Mouse (Mus musculus): ENCODE measurements around the gene Gpr1. TPM values are rescaled to one million over a fixed set of nuclear protein-coding genes. Genes with fewer than 3 reads are reported as not detected.

The Gpr1 gene
- total and polyA plus RNA-seq, 3 experiments = not detected

DNA sequence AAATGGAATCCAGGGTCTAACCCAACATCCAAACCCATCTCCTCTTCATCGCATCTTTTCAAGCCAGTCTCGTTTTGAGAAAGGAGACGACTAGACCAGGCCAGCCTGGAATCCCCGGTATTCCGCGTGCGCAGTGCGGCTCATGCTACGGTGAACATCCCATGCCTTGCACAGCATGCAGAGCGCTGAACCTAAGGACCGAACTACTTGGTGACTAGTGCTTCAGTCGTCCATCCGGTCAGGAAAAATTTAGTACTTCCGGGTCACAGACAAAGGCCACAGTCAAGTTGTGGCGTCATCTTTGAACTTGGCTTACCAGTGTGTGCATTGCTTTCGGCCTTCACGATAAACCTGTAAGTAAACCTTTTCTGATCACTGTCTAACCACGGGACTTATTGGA is 14.0 kb downstream of the Gpr1 start:
- H3K4me2 ChIP-seq (ENCODE audit: insufficient read depth, low read depth, poor library complexity, severe bottlenecking) = no peak overlapping the region
- no peak overlapping the region for H3K4me3 ChIP-seq (replicated peaks in 1 of 3; ENCODE audit: low read depth in 2 of 3, low read length in 2 of 3, poor library complexity in 1 of 3)
- dilution Hi-C loops (cut with MboI; ENCODE audit: extremely low pct_ligation_motif_present, extremely low pct_unique_long_range_greater_than_20kb, low sequenced_read_pairs) (no loop called here), in situ Hi-C loops (cut with MboI; ENCODE audit: low pct_ligation_motif_present, low pct_unique_long_range_greater_than_20kb, low sequenced_read_pairs) (no loop called here)
- no peak for DNase-seq (ENCODE audit: extremely low read depth)
- no peaks in the 10 kb centered on the region for H3K9me3 ChIP-seq (replicated peaks; ENCODE audit: low read length)
- no peak for TF ChIP-seq JUND (conservative IDR thresholded peaks at IDR 0.05; ENCODE audit: low read depth, low read length)
- peaks cover 8 to 20% of the 10 kb centered on the region in 2 experiments; a peak in 3 of 4 replicates for H3K4me1 ChIP-seq (ENCODE audit: control insufficient read depth in 1 of 2, insufficient read depth in 2 of 2)
- H3K79me2 ChIP-seq (replicated peaks; ENCODE audit: control insufficient read depth, extremely low read depth, insufficient read depth, poor library complexity, severe bottlenecking) = no peaks in the 10 kb centered on the region
- H3K9ac ChIP-seq (ENCODE audit: insufficient read depth, low read depth) = no peak overlapping the region
- H3K36me3 ChIP-seq (replicated peaks in 1 of 2; ENCODE audit: control insufficient read depth in 1 of 2, insufficient read depth in 1 of 2, low read length in 1 of 2) = no peaks in the 10 kb centered on the region
- no peaks in the 10 kb centered on the region for H3K27me3 ChIP-seq (replicated peaks)
- no peak overlapping the region for H3K27ac ChIP-seq (ENCODE audit: insufficient read depth, low read depth)

DNA sequence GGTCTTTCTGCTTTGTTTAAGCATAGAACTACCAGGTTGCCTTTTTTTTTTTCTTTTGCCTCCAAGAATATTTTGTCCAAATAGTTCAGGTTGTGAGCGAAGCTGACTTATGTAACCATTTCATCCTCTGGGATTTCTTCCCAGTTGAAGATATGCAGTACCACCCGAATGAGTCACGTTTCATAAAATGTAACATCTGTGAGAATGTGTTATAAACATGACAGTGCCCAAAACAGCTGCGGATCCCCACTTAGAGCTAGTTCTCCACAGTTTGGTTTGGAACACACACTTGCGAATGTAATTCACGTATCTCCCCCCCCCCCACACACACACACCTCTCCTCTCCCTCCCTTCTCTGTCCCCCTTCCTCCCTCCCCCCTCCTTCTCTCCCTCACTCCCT is 15.0 kb downstream of the Gpr1 start:
- H3K9ac ChIP-seq (ENCODE audit: insufficient read depth, low read depth) = no peak overlapping the region

DNA sequence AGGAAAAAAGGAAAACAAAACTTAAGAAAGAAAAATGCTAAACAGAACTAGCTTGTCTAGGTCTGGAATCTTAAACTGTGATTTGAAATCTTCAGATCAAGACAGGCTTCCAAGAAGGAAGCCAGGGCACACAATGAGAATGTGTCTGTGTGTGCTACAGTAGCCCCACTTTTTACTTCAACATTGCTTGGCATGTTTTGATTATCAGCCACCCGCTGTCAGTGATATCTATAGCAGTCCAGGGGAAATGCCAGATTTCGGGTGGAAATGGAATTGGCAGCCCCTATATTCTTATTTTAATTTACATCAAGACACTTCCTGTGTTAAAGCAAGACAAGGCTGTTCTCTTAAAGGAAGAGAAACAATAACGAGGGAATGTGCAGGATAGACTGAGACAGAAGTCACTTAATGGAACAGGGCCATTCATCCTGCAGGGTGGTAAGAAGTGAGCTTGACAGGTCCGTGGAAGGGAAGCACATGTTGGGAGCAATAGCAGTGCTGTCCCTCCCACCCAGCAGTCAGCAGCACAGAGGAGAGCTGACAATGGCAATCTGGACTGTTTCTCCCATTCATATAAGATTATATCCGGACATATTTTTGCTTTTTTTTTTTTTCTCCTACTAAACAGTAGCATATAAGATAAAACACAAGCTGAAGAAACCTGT is 18.4 kb downstream of the Gpr1 start:
- H3K27ac ChIP-seq (ENCODE audit: insufficient read depth, low read depth) = no peak overlapping the region
- DNase-seq (ENCODE audit: extremely low read depth) = no peak
- dilution Hi-C loops (cut with MboI; ENCODE audit: extremely low pct_ligation_motif_present, extremely low pct_unique_long_range_greater_than_20kb, low sequenced_read_pairs) (no loop called here), in situ Hi-C loops (cut with MboI; ENCODE audit: low pct_ligation_motif_present, low pct_unique_long_range_greater_than_20kb, low sequenced_read_pairs) (no loop called here)
- H3K4me3 ChIP-seq (replicated peaks in 1 of 3; ENCODE audit: low read depth in 2 of 3, low read length in 2 of 3, poor library complexity in 1 of 3) = no peak overlapping the region
- no peaks in the 10 kb centered on the region for H3K27me3 ChIP-seq (replicated peaks)
- TF ChIP-seq USF1 (IDR thresholded peaks at IDR 0.05; ENCODE audit: low read depth, low read length) (no peak), CHD1 (IDR thresholded peaks at IDR 0.05; ENCODE audit: low read depth, low read length) (no peak), ZC3H11A (IDR thresholded peaks at IDR 0.05; ENCODE audit: low read depth, low read length) (no peak), TCF12 (IDR thresholded peaks at IDR 0.05; ENCODE audit: low read depth, low read length) (no peak), JUN (IDR thresholded peaks at IDR 0.05; ENCODE audit: insufficient read depth, low read depth, low read length) (no peak), MAX (IDR thresholded peaks at IDR 0.05; ENCODE audit: low read length) (no peak), HCFC1 (IDR thresholded peaks at IDR 0.05; ENCODE audit: low read depth, low read length) (no peak), UBTF (IDR thresholded peaks at IDR 0.05; ENCODE audit: low read depth, low read length) (no peak)
- H3K79me2 ChIP-seq (replicated peaks; ENCODE audit: control insufficient read depth, extremely low read depth, insufficient read depth, poor library complexity, severe bottlenecking) = no peaks in the 10 kb centered on the region
- no peak overlapping the region for H3K9ac ChIP-seq (ENCODE audit: insufficient read depth, low read depth)
- H3K36me3 ChIP-seq (replicated peaks in 1 of 2; ENCODE audit: control insufficient read depth in 1 of 2, insufficient read depth in 1 of 2, low read length in 1 of 2) = no peaks in the 10 kb centered on the region
- H3K9me3 ChIP-seq (replicated peaks; ENCODE audit: low read length) = no peaks in the 10 kb centered on the region
- no peak overlapping the region for H3K4me2 ChIP-seq (ENCODE audit: insufficient read depth, low read depth, poor library complexity, severe bottlenecking)
- H3K4me1 ChIP-seq (ENCODE audit: control insufficient read depth in 1 of 2, insufficient read depth in 2 of 2) = no peaks in the 10 kb centered on the region

More for the DNA sequence above, 15.0 kb downstream of the Gpr1 start:
- TF ChIP-seq EP300 (IDR thresholded peaks at IDR 0.05; ENCODE audit: low read length) (no peak), MAFK (IDR thresholded peaks at IDR 0.05; ENCODE audit: insufficient replicate concordance, low read length) (no peak), UBTF (IDR thresholded peaks at IDR 0.05; ENCODE audit: low read depth, low read length) (no peak)
- no peaks in the 10 kb centered on the region for H3K79me2 ChIP-seq (replicated peaks; ENCODE audit: control insufficient read depth, extremely low read depth, insufficient read depth, poor library complexity, severe bottlenecking)
- peaks cover 6 to 13% of the 10 kb centered on the region in 2 experiments; a peak in 2 of 4 replicates for H3K4me1 ChIP-seq (ENCODE audit: control insufficient read depth in 1 of 2, insufficient read depth in 2 of 2)
- no peak overlapping the region for H3K4me2 ChIP-seq (ENCODE audit: insufficient read depth, low read depth, poor library complexity, severe bottlenecking)
- no peaks in the 10 kb centered on the region for H3K27me3 ChIP-seq (replicated peaks)
- no peaks in the 10 kb centered on the region for H3K36me3 ChIP-seq (replicated peaks in 1 of 2; ENCODE audit: control insufficient read depth in 1 of 2, insufficient read depth in 1 of 2, low read length in 1 of 2)
- dilution Hi-C loops (cut with MboI; ENCODE audit: extremely low pct_ligation_motif_present, extremely low pct_unique_long_range_greater_than_20kb, low sequenced_read_pairs) = no loop called here
- H3K27ac ChIP-seq (ENCODE audit: insufficient read depth, low read depth) = no peak overlapping the region
- no peaks in the 10 kb centered on the region for H3K9me3 ChIP-seq (replicated peaks; ENCODE audit: low read length)
- in situ Hi-C loops (cut with MboI; ENCODE audit: low pct_ligation_motif_present, low pct_unique_long_range_greater_than_20kb, low sequenced_read_pairs) = no loop called here
- no peak overlapping the region for H3K4me3 ChIP-seq (replicated peaks in 1 of 3; ENCODE audit: low read depth in 2 of 3, low read length in 2 of 3, poor library complexity in 1 of 3)
- no peak for DNase-seq (ENCODE audit: extremely low read depth)

Data from CH12.LX (cell line).